Mouse (Mus musculus) cerebellum, postnatal 4 days (tissue): ENCODE results near the gene Ankrd33.
A peak's percentile ranks its signal among the peaks of the same experiment; 100 is the strongest.

Source experiments
- DNase-seq, 2 experiments: peaks; one replicate each; pipeline ENCODE4 v3.0.0; 2022; ENCODE audit warnings: low spot score in 2 of 2, mixed read lengths in 1 of 2

Gene Ankrd33

GRCm38 (mm10) chr15:101146100-101146965 lies 30.8 kb downstream of the Ankrd33 start:
- DNase-seq, result no peak

GRCm38 (mm10) chr15:101147115-101147909 lies 31.8 kb downstream of the Ankrd33 start:
- no peak for DNase-seq

DNA sequence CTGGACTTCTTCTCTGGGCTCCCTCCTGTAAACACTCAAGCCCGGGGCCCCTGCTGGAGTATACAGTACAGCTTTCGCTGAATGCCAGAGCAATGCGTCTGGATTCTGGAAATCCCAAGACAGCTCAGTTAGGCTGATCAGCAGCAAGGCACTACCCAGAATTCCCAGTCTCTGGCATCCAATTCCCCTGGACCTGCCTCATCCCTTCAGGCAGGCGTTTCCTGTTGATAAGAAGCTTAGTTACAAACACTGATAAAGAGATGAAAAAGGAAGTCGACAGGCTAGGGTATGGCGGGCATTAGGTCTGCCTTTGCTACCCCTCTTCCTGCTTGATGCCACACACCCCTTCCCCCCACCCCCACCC lies 32.3 kb downstream of the Ankrd33 start:
- DNase-seq, result no peak

GRCm38 (mm10) chr15:101148604-101149003 lies 33.0 kb downstream of the Ankrd33 start:
- no peak for DNase-seq

- DNase-seq, result no peak
Observed at GRCm38 (mm10) chr15:101151409-101152261, 36.1 kb downstream of the Ankrd33 start.

DNA sequence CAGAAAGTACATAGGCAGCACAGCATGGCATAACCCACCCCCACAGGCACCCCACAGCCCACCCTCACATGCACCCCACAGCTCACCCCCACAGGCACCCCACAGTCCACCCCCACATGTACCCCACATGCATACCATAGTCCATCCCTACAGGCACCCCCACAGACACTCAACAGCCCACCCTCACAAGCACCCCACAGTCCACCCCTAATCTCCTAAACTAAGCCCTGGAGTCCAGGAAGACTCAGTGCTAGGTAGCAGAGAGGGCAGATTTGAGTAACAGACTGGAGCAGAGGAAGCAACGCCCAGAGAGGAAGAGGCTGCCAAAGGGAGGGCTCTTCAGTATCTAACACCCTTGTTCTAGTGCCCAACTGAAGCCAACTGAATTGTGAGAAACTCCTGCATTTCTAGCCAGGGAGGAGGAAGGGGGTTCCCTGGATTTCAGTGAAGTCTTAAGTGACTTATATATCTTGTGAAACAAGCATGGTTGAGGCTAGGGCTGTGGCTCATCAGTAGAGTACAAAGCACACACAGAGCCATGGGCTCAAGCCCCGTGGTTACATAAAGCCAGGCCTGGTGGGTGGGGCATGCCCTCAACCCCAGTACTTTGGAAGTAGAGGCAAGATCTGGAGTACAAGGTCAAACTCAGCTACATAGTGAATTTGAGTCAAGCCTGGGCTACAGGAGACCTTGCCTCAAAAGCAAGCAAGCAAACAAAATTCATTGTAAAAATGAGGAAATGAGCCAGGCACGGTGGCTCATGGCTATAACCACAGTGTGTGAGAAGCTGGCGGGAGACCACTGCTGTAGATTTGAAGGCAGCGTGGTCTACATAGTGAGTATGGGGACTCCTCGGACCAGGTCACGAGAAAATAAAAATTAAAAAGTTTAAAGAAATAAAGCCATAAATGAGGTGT lies 39.4 kb downstream of the Ankrd33 start:
- no peak for DNase-seq

DNA sequence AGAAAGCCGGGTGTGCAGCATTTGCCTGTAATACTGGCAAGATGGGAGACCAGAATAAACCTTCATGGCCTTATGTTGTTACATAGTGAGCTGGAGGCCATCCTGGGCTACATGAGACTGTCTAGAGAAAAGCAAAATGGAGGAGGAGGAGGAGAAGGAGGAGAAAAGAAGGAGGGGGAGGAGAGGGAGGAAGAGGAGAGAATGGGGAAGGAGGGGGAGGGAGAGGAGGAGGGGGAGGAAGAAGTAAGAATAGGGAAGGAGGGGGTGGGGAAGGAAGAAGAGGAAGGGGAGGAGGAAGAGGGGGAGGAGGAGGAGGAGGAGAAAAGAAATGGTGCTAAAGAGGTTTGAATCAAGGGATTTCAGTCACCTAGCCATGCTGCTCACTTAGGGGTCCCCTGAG lies 44.6 kb downstream of the Ankrd33 start:
- DNase-seq, result no peak

DNA sequence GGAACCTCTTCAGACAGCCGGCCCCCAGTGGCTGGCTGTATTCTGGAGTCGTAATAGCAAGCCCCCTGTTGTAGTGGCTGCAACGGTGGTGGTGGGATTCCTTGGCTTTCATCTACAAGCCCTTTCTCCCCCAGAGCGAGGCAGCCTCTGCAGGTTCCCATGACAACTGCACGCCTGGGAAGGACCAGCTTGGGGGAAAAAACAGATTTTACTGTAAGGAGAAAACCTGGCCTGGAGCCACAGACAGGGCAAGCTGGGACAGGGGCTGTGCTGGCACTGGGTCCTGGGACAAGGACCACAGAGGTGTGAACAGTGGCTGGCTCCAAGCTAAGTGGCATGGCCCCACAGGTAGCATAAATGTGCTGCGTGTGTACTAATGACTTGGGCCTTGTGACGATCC lies 45.0 kb downstream of the Ankrd33 start:
- peak in 1 of 2 experiments; percentile 59 for DNase-seq

- DNase-seq, result no peak
Observed at GRCm38 (mm10) chr15:101161534-101161933, 46.0 kb downstream of the Ankrd33 start.

DNA sequence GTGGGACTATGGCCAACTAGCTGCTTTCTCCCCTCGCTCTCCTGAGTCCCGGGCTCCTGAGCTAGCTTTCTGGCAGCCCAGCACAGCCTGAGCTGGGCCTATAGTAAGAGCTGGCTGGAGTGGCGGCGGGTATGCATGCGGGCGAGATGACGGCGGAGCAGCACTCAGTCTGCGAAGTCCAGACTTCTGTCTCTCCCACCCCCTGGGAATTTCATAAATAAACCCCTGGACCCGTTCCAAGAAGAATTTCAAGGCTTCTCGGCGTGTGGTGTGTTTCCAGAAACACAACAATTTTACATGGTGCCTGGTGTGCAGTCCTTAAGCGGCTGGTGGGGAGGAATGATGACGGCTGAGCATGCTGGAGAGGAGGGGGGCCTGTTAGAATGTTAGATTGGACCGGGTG lies 47.5 kb downstream of the Ankrd33 start:
- DNase-seq, result no peak

GRCm38 (mm10) chr15:101163854-101164253 lies 48.3 kb downstream of the Ankrd33 start:
- no peak for DNase-seq

DNA sequence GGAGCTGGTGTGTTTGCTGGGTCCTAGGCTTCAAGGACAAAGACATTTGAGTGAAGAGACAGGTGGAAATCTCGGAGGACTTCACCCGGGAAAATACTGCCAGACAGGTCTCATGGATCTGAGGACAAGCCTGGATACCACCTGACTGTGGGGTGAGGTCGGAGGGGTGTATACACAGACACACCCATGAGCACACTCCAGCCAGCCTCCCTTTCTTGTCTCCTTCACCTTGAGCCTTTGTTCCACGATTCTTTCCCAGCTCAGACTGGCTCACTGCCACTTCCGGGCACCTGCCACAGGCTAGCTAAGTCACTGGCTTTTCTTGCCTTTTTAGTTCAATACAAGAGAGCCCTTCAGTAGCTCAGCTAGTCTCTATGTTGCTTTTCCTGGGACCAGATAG lies 48.7 kb downstream of the Ankrd33 start:
- DNase-seq, result no peak

GRCm38 (mm10) chr15:101165658-101166437 lies 50.3 kb downstream of the Ankrd33 start:
- no peak for DNase-seq

DNA sequence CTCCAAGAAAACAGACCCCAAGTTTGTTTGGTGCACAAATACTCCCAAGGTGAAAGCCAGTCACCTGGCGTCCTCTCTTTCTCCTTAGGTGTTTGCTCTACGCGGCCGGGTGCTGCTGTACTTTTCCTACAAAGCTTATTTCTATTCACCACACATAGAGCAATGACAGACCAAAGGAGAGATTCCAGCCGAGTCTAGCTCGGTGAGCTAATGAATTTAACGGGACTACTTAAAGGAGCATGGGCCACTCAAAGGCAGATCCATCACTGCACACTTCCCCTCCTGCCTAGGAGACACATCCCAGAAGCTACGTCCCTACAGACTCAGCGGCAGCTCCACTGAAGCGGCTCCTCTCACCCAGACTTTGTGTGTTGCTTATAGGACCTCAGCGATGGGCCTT lies 52.0 kb downstream of the Ankrd33 start:
- DNase-seq, result no peak
